Mouse (Mus musculus): ENCODE results near the gene Gm43951. TPM values are rescaled to one million over a fixed set of nuclear protein-coding genes. Genes with fewer than 3 reads are reported as not detected.
"Not testable (repeated sequence)": the region's sequence is repeated elsewhere in the genome, so short reads cannot be mapped to it uniquely, and the experiment has no call there.

Gm43951 gene
- total RNA-seq, 2 experiments from 2014 or later: 0.13 to 0.17 TPM

GRCm38 (mm10) chr11:72207204-72207833, 679 bp upstream of the Gm43951 start, which contains the start of the genes 4933427D14Rik and Txndc17:
TSS of gene 4933427D14Rik (minus strand) at chr11:72207459.
TSS of gene Txndc17 (plus strand) at chr11:72207547.
- peak; percentile 78 for DNase-seq (ENCODE audit: low spot score)
- intact Hi-C loops (cut with DNase I): loop anchor here (5.0 kb wide), 1 partner anchor 155 kb away; no protein-coding TSS in a partner anchor

- intact Hi-C loops (cut with DNase I): loop anchor here (5.0 kb wide), 1 partner anchor 153 kb away; no protein-coding TSS in a partner anchor
- no peak for DNase-seq (ENCODE audit: low spot score)
Observed at GRCm38 (mm10) chr11:72205256-72205655, 1.4 kb downstream of the Gm43951 start.

- no peak for DNase-seq (ENCODE audit: low spot score)
- intact Hi-C loops (cut with DNase I): no loop called here
Observed at GRCm38 (mm10) chr11:72203440-72203839, 3.2 kb downstream of the Gm43951 start.

- no peak for DNase-seq (ENCODE audit: low spot score)
- intact Hi-C loops (cut with DNase I): no loop called here
Observed at GRCm38 (mm10) chr11:72196506-72196905, 10.1 kb downstream of the Gm43951 start.

- DNase-seq (ENCODE audit: low spot score): no peak
- intact Hi-C loops (cut with DNase I): no loop called here
Observed at GRCm38 (mm10) chr11:72194259-72194658, 12.4 kb downstream of the Gm43951 start.

- DNase-seq (ENCODE audit: low spot score): no peak
- intact Hi-C loops (cut with DNase I): no loop called here
Observed at GRCm38 (mm10) chr11:72190857-72191256, 15.8 kb downstream of the Gm43951 start.

- no peak for DNase-seq (ENCODE audit: low spot score)
- intact Hi-C loops (cut with DNase I): no loop called here
Observed at GRCm38 (mm10) chr11:72184252-72184651, 22.4 kb downstream of the Gm43951 start.

GRCm38 (mm10) chr11:72181136-72181535, 25.5 kb downstream of the Gm43951 start:
- intact Hi-C loops (cut with DNase I): no loop called here
- DNase-seq (ENCODE audit: low spot score): no peak

GRCm38 (mm10) chr11:72180556-72180955, 26.1 kb downstream of the Gm43951 start:
- intact Hi-C loops (cut with DNase I): no loop called here
- no peak for DNase-seq (ENCODE audit: low spot score)

- intact Hi-C loops (cut with DNase I): no loop called here
Observed at GRCm38 (mm10) chr11:72176553-72176952, 30.1 kb downstream of the Gm43951 start.

GRCm38 (mm10) chr11:72175966-72176365, 30.7 kb downstream of the Gm43951 start:
- DNase-seq (ENCODE audit: low spot score): no peak
- intact Hi-C loops (cut with DNase I): no loop called here

More at GRCm38 (mm10) chr11:72176553-72176952, 30.1 kb downstream of the Gm43951 start:
- DNase-seq (ENCODE audit: low spot score): no peak

GRCm38 (mm10) chr11:72174721-72175120, 31.9 kb downstream of the Gm43951 start:
- intact Hi-C loops (cut with DNase I): no loop called here
- no peak for DNase-seq (ENCODE audit: low spot score)

- intact Hi-C loops (cut with DNase I): no loop called here
- DNase-seq (ENCODE audit: low spot score): no peak
Observed at GRCm38 (mm10) chr11:72173506-72173905, 33.1 kb downstream of the Gm43951 start.

- DNase-seq (ENCODE audit: low spot score); intact Hi-C loops (cut with DNase I): not testable (repeated sequence)
Observed at GRCm38 (mm10) chr11:72171906-72172305, 34.7 kb downstream of the Gm43951 start.

GRCm38 (mm10) chr11:72169871-72170270, 36.8 kb downstream of the Gm43951 start:
- DNase-seq (ENCODE audit: low spot score): no peak
- intact Hi-C loops (cut with DNase I): no loop called here

- no peak for DNase-seq (ENCODE audit: low spot score)
- intact Hi-C loops (cut with DNase I): no loop called here
Observed at GRCm38 (mm10) chr11:72163198-72163597, 43.4 kb downstream of the Gm43951 start.

GRCm38 (mm10) chr11:72156624-72157023, 50.0 kb downstream of the Gm43951 start:
- intact Hi-C loops (cut with DNase I): no loop called here

GRCm38 (mm10) chr11:72155981-72156428, 50.6 kb downstream of the Gm43951 start:
- no peak for DNase-seq (ENCODE audit: low spot score)
- intact Hi-C loops (cut with DNase I): no loop called here

More at GRCm38 (mm10) chr11:72156624-72157023, 50.0 kb downstream of the Gm43951 start:
- no peak for DNase-seq (ENCODE audit: low spot score)

- intact Hi-C loops (cut with DNase I): no loop called here
- no peak for DNase-seq (ENCODE audit: low spot score)
Observed at GRCm38 (mm10) chr11:72155186-72155980, 51.3 kb downstream of the Gm43951 start.

Measured in heart, postnatal 25 days (tissue).